Mouse (Mus musculus): ENCODE results near the gene Apbb2. TPM values are rescaled to one million over a fixed set of nuclear protein-coding genes. Genes with fewer than 3 reads are reported as not detected.

Gene Apbb2
- polyA plus RNA-seq, 1 experiment, result 19.1 TPM

DNA sequence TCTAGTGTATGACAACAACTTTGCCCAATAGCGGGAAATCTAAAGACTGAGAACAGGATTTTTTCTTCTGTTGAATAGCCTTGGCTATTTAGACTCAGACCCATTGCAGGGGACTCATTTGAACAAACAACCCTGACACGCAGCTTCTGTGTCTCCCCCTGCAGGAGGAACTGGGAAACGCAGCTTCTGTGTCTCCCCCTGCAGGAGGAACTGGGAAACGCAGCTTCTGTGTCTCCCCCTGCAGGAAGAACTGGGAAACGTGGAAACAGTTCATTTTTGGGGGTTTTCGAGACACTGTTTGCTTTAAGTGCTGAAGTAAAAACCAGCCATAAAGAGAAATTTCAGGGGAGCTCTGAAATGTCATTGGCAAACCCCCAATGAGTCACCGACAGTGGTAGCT is 292.2 kb downstream of the Apbb2 start:
- Histone ChIP-seq H3ac (ENCODE audit: control insufficient read depth, insufficient read length) (no peak overlapping the region), H3K36me3 (ENCODE audit: control insufficient read depth, insufficient read depth) (peaks cover 4% of the 10 kb centered on the region), H3K27me3 (ENCODE audit: control insufficient read depth, insufficient read depth, insufficient read length) (no peaks in the 10 kb centered on the region), H3K79me2 (ENCODE audit: control insufficient read depth, insufficient read depth) (no peaks in the 10 kb centered on the region), H3K4me3 (no peak overlapping the region), H3K4me2 (ENCODE audit: low read depth) (no peak overlapping the region)
- TF ChIP-seq USF1 (IDR thresholded peaks at IDR 0.05; ENCODE audit: low read depth), result no peak
- TF ChIP-seq MYOD1 (IDR thresholded peaks at IDR 0.05; ENCODE audit: control insufficient read depth in 1 of 3, insufficient read length in 2 of 3, low read depth in 2 of 3), result no peak

GRCm38 (mm10) chr5:66323603-66324002 is 295.0 kb downstream of the Apbb2 start:
- no peaks in the 10 kb centered on the region for H3K27me3 ChIP-seq (ENCODE audit: control insufficient read depth, insufficient read depth, insufficient read length)
- H3K79me2 ChIP-seq (ENCODE audit: control insufficient read depth, insufficient read depth), result no peaks in the 10 kb centered on the region
- peaks cover 4% of the 10 kb centered on the region for H3K36me3 ChIP-seq (ENCODE audit: control insufficient read depth, insufficient read depth)
- TF ChIP-seq MYOG (IDR thresholded peaks at IDR 0.05; ENCODE audit: control insufficient read depth in 1 of 3, insufficient read depth in 1 of 3, insufficient read length in 2 of 3, low read depth in 2 of 3) (no peak), TCF3 (IDR thresholded peaks at IDR 0.05; ENCODE audit: insufficient read length, low read depth) (no peak), USF1 (IDR thresholded peaks at IDR 0.05; ENCODE audit: low read depth) (no peak), E2F4 (IDR thresholded peaks at IDR 0.05; ENCODE audit: insufficient read depth) (no peak), POLR2AphosphoS2 (IDR thresholded peaks at IDR 0.05; ENCODE audit: insufficient read length, low read depth) (no peak)
- H3K4me2 ChIP-seq (ENCODE audit: low read depth), result no peak overlapping the region
- H3K4me3 ChIP-seq, result no peak overlapping the region
- H3ac ChIP-seq (ENCODE audit: control insufficient read depth, insufficient read length), result no peak overlapping the region

DNA sequence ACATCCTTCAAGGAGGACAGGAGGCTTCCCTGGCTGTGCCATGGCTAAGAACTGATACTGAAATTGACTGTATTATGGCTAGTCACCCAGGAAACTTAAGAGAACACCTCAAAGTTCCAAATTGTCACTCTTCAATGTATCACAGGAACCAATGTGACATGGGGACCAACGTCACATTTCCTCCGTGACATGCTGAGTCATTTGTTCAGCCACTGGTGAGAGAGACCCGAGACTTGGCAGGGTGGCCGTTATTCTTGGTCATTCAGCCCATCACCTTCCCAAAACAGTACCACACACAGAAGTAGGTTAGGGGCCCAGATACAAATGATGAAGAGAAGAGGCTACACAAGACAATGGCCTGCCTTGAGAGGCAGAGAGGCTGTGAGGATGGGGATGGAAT is 295.5 kb downstream of the Apbb2 start:
- TF ChIP-seq TCF3 (IDR thresholded peaks at IDR 0.05; ENCODE audit: insufficient read length, low read depth) (no peak), SRF (IDR thresholded peaks at IDR 0.05; ENCODE audit: control insufficient read depth, insufficient read length, low read depth) (no peak), TCF12 (IDR thresholded peaks at IDR 0.05; ENCODE audit: insufficient read depth, poor library complexity, severe bottlenecking) (no peak), POLR2A (IDR thresholded peaks at IDR 0.05; ENCODE audit: insufficient read length, low read depth) (no peak), CEBPB (IDR thresholded peaks at IDR 0.05; ENCODE audit: insufficient read depth, poor library complexity, severe bottlenecking) (no peak), REST (IDR thresholded peaks at IDR 0.05; ENCODE audit: insufficient read depth, insufficient read length) (no peak), USF1 (IDR thresholded peaks at IDR 0.05; ENCODE audit: low read depth) (no peak), E2F4 (IDR thresholded peaks at IDR 0.05; ENCODE audit: insufficient read depth) (no peak), MYOG (IDR thresholded peaks at IDR 0.05; ENCODE audit: control insufficient read depth in 1 of 3, insufficient read depth in 1 of 3, insufficient read length in 2 of 3, low read depth in 2 of 3) (no peak), MAX (IDR thresholded peaks at IDR 0.05; ENCODE audit: low read depth) (no peak), MYOD1 (IDR thresholded peaks at IDR 0.05; ENCODE audit: control insufficient read depth in 1 of 3, insufficient read length in 2 of 3, low read depth in 2 of 3) (no peak), POLR2AphosphoS2 (IDR thresholded peaks at IDR 0.05; ENCODE audit: insufficient read length, low read depth) (no peak)
- Histone ChIP-seq H3K27me3 (ENCODE audit: control insufficient read depth, insufficient read depth, insufficient read length) (no peaks in the 10 kb centered on the region), H3K4me3 (no peak overlapping the region), H3ac (ENCODE audit: control insufficient read depth, insufficient read length) (no peak overlapping the region), H3K4me2 (ENCODE audit: low read depth) (no peak overlapping the region), H3K79me2 (ENCODE audit: control insufficient read depth, insufficient read depth) (no peaks in the 10 kb centered on the region), H3K36me3 (ENCODE audit: control insufficient read depth, insufficient read depth) (peaks cover 4% of the 10 kb centered on the region)

GRCm38 (mm10) chr5:66319827-66320404 is 298.7 kb downstream of the Apbb2 start:
- H3K4me3 ChIP-seq, result no peak overlapping the region
- no peak overlapping the region for H3ac ChIP-seq (ENCODE audit: control insufficient read depth, insufficient read length)
- H3K79me2 ChIP-seq (ENCODE audit: control insufficient read depth, insufficient read depth), result no peaks in the 10 kb centered on the region
- H3K36me3 ChIP-seq (ENCODE audit: control insufficient read depth, insufficient read depth), result no peaks in the 10 kb centered on the region
- TF ChIP-seq USF1 (IDR thresholded peaks at IDR 0.05; ENCODE audit: low read depth) (no peak), REST (IDR thresholded peaks at IDR 0.05; ENCODE audit: insufficient read depth, insufficient read length) (no peak), TCF12 (IDR thresholded peaks at IDR 0.05; ENCODE audit: insufficient read depth, poor library complexity, severe bottlenecking) (no peak), CEBPB (IDR thresholded peaks at IDR 0.05; ENCODE audit: insufficient read depth, poor library complexity, severe bottlenecking) (no peak), TCF3 (IDR thresholded peaks at IDR 0.05; ENCODE audit: insufficient read length, low read depth) (no peak), MYOG (IDR thresholded peaks at IDR 0.05; ENCODE audit: control insufficient read depth in 1 of 3, insufficient read depth in 1 of 3, insufficient read length in 2 of 3, low read depth in 2 of 3) (no peak)
- no peaks in the 10 kb centered on the region for H3K27me3 ChIP-seq (ENCODE audit: control insufficient read depth, insufficient read depth, insufficient read length)
- H3K4me2 ChIP-seq (ENCODE audit: low read depth), result no peak overlapping the region

DNA sequence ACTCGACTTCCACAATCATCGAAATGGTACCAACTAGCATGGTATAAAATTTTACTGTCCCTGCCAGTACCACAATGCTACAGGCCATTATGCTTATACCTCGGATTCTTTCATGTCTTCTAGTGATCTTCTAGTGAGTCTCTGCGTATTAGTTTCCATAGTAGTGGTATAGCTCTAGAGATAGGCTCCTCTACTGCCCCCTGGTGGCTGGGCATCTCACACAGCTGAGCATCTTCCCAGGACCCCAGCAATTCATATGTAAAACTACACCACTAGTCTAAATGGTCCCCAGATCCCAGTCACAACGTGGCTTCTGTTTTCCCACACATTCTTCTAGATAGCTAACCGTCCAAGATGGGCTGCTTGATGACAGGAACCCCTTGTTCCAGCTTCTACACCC is 299.2 kb downstream of the Apbb2 start:
- no peak overlapping the region for H3K4me2 ChIP-seq (ENCODE audit: low read depth)

More for the DNA sequence above, 299.2 kb downstream of the Apbb2 start:
- H3K79me2 ChIP-seq (ENCODE audit: control insufficient read depth, insufficient read depth), result no peaks in the 10 kb centered on the region
- H3ac ChIP-seq (ENCODE audit: control insufficient read depth, insufficient read length), result no peak overlapping the region
- H3K4me3 ChIP-seq, result no peak overlapping the region
- TF ChIP-seq POLR2AphosphoS2 (IDR thresholded peaks at IDR 0.05; ENCODE audit: insufficient read length, low read depth) (no peak), CEBPB (IDR thresholded peaks at IDR 0.05; ENCODE audit: insufficient read depth, poor library complexity, severe bottlenecking) (no peak), MYOG (IDR thresholded peaks at IDR 0.05; ENCODE audit: control insufficient read depth in 1 of 3, insufficient read depth in 1 of 3, insufficient read length in 2 of 3, low read depth in 2 of 3) (no peak), USF1 (IDR thresholded peaks at IDR 0.05; ENCODE audit: low read depth) (no peak), MYOD1 (IDR thresholded peaks at IDR 0.05; ENCODE audit: control insufficient read depth in 1 of 3, insufficient read length in 2 of 3, low read depth in 2 of 3) (no peak), POLR2A (IDR thresholded peaks at IDR 0.05; ENCODE audit: insufficient read length, low read depth) (no peak), SRF (IDR thresholded peaks at IDR 0.05; ENCODE audit: control insufficient read depth, insufficient read length, low read depth) (no peak), TCF3 (IDR thresholded peaks at IDR 0.05; ENCODE audit: insufficient read length, low read depth) (no peak), MAX (IDR thresholded peaks at IDR 0.05; ENCODE audit: low read depth) (no peak), REST (IDR thresholded peaks at IDR 0.05; ENCODE audit: insufficient read depth, insufficient read length) (no peak), E2F4 (IDR thresholded peaks at IDR 0.05; ENCODE audit: insufficient read depth) (no peak), TCF12 (IDR thresholded peaks at IDR 0.05; ENCODE audit: insufficient read depth, poor library complexity, severe bottlenecking) (no peak)
- no peaks in the 10 kb centered on the region for H3K36me3 ChIP-seq (ENCODE audit: control insufficient read depth, insufficient read depth)
- H3K27me3 ChIP-seq (ENCODE audit: control insufficient read depth, insufficient read depth, insufficient read length), result no peaks in the 10 kb centered on the region
